Mouse (Mus musculus) lung, embryonic 16.5 days (tissue): ENCODE measurements at regions not wholly inside any gene's neighbourhood (a gene's known extent, or its start where the extent isn't known, plus 50 kb on each side); places are given as distances from the start of the nearest gene placed in this dataset.
A peak's percentile ranks its signal among the peaks of the same experiment; 100 is the strongest.

Experiments
- ATAC-seq: fragments of 200-750 bp; cut with Nextera tagmentation; 2 replicates; pipeline ENCODE4 v1.8.0; 2017; ENCODE audit warnings: low read depth, mild to moderate bottlenecking, moderate library complexity
- H3K27ac ChIP-seq: fragments of 300-500 bp; sonication (generic); 2 replicates; pipeline ENCODE4 v1.5.1; 2014; ENCODE audit warnings: mild to moderate bottlenecking, control low read depth, low read length
- H3K27me3 ChIP-seq: fragments of 300-500 bp; sonication (generic); 2 replicates; pipeline ENCODE4 v1.6.1; 2014; ENCODE audit warnings: low read depth, low read length, mixed read lengths; ENCODE audit not compliant: control insufficient read depth, insufficient read depth
- H3K36me3 ChIP-seq: fragments of 300-500 bp; sonication (generic); 2 replicates; pipeline ENCODE4 v1.6.1; 2014; ENCODE audit warnings: low read length; ENCODE audit not compliant: control insufficient read depth, insufficient read depth
- H3K4me1 ChIP-seq: fragments of 300-500 bp; sonication (generic); replicated peaks from 2 replicates; pipeline ENCODE4 v1.6.1; 2014; ENCODE audit warnings: low read length, mixed read lengths; ENCODE audit not compliant: control insufficient read depth, insufficient read depth
- H3K4me2 ChIP-seq: fragments of 300-500 bp; sonication (generic); 2 replicates; pipeline ENCODE4 v1.6.1; 2014; ENCODE audit warnings: low read depth, low read length, control low read depth
- H3K4me3 ChIP-seq: fragments of 300-500 bp; sonication (generic); 2 replicates; pipeline ENCODE4 v1.5.1; 2014; ENCODE audit warnings: mild to moderate bottlenecking, low read length, control low read depth
- H3K9ac ChIP-seq: fragments of 300-500 bp; sonication (generic); 2 replicates; pipeline ENCODE4 v1.6.1; 2014; ENCODE audit warnings: low read length, control low read depth
- H3K9me3 ChIP-seq: fragments of 300-500 bp; sonication (generic); 2 replicates; pipeline ENCODE4 v1.6.1; 2016; ENCODE audit warnings: low read length; ENCODE audit not compliant: control insufficient read depth
- WGBS: fragments of 180-500 bp; shearing (Covaris S2); extraction: QIAGEN DNeasy Blood & Tissue Kit; methylation state at CpG from one replicate; pipeline ENCODE4 v1.1.7; 2014; 5-methylcytosine and 5-hydroxymethylcytosine counted together

DNA sequence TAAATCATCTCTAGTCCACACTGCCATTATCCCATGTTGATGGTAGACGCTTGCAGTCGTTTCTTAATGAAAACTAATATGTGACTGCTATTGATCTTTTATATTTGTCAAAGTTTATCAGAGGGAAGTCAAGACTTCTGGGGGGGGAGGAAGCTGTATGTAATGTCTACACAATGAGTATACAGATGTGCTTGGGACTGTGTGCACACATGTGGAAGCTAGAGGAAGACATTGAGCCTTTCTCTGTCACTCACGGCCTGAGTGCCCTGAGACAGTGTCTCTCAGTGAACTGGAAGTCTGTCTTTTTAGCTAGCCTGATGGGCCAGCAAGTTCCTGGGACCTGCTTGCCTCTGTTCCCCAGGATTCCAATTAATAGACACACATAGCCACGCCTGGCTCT lies 366.7 kb upstream of the Gm26657 start:
- Histone ChIP-seq H3K9ac (no peak overlapping the region), H3K4me3 (no peak overlapping the region), H3K4me1 (peaks cover 8% of the 10 kb centered on the region; the same call in 1 of the 2 replicates), H3K4me2 (peak overlapping the region; percentile 6; the same call in 1 of the 2 replicates), H3K27ac (peak overlapping the region; percentile 15), H3K27me3 (no peaks in the 10 kb centered on the region), H3K9me3 (no peaks in the 10 kb centered on the region), H3K36me3 (no peaks in the 10 kb centered on the region)
- peak; percentile 68; the same call in 1 of the 2 replicates for ATAC-seq
- 49% methylated on average over 4 of the region's 4 CpGs for WGBS

DNA sequence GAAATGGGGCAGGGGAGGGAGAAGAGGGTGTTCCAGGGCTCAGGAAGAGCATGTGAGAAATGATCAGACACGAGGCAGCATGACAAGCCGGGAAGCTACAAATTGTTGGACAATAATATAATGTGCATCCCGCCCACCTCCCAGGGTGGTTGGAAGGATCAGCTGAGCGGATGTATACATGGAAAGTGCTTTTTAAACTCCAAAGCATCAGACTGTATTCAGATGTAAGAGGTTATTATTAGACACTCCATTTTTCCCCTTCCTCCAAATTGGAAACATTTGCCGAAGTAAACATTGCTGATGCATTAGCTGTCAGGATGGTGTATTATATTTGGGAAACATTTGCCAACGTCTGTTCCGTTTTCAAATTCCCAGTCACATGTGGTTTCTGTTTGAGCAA lies 367.2 kb upstream of the Gm26657 start:
- H3K4me3 ChIP-seq, result no peak overlapping the region
- peak; percentile 93 for ATAC-seq

DNA sequence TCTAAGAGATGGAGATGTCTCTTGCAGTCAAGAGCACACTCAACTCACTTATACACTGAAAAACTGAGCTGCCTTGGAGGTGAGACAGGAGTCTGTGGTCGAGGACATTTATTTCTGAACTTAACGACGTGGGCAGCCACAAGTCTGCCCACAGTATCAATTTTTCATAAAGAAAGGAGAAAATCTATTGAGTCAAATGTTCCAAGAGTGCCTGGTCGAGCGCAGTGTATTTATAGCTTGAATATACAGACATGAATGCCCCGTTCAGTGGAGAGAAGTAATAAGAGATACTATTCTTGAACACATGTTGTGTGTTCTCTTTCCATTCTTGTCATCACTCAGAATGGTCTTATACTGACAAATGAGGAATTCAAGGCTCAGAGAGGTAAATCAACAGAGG lies 375.3 kb upstream of the Gm26657 start:
- Histone ChIP-seq H3K4me2 (no peak overlapping the region), H3K4me1 (no peaks in the 10 kb centered on the region), H3K27me3 (no peaks in the 10 kb centered on the region), H3K4me3 (no peak overlapping the region), H3K9me3 (no peaks in the 10 kb centered on the region), H3K9ac (no peak overlapping the region), H3K36me3 (no peaks in the 10 kb centered on the region), H3K27ac (no peak overlapping the region)
- 73% methylated on average over 6 of the region's 6 CpGs for WGBS
- no peak for ATAC-seq

More for the DNA sequence above, 367.2 kb upstream of the Gm26657 start:
- no peak overlapping the region for H3K9ac ChIP-seq
- H3K27me3 ChIP-seq, result no peaks in the 10 kb centered on the region
- no peaks in the 10 kb centered on the region for H3K9me3 ChIP-seq
- peak overlapping the region; percentile 6; the same call in 1 of the 2 replicates for H3K4me2 ChIP-seq
- H3K27ac ChIP-seq, result peak overlapping the region; percentile 48
- H3K4me1 ChIP-seq, result peaks cover 8% of the 10 kb centered on the region; the same call in 1 of the 2 replicates
- WGBS, result 42% methylated on average over 7 of the region's 7 CpGs
- no peaks in the 10 kb centered on the region for H3K36me3 ChIP-seq

DNA sequence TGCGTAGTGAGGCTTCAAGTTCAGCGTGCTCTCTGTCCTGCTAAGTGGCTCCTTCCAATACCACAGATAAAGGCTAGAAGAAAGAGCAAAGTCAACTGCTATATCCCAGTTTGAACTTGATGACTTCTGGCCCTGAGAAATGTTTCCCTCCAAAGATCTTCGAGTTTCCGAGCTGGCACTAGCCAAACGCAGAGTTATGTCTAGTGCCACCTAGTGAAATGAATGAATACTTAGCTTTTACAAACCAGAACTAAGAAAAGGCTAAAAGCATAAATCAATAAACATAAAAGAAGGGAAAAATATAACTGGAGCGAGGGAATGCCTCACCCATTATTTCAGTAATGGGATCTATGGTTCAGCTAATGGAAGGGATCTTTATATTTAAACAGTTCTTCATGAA lies 377.7 kb upstream of the Gm26657 start:
- 34% methylated on average over 6 of the region's 6 CpGs for WGBS
- H3K27me3 ChIP-seq, result no peaks in the 10 kb centered on the region

DNA sequence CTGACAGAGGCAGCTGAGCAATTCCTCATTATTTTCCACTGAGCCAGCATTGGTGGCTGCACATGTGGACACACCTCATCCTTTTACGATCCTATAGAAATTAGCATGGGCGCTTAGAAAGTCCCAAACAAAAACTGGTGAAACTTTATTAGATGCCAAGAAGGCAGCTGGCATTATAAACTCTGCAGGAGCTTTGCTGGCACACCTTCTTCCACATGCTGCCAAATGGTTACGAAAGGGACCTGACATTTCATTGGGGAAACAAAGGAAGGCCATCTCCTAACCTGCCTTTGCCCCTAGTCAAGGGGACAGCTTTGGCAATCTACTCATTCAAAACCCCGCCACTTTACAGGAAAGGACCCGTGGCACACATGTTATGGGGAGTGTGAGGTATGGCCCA lies 390.7 kb upstream of the Gm26657 start:
- no peaks in the 10 kb centered on the region for H3K36me3 ChIP-seq
- H3K27me3 ChIP-seq, result no peaks in the 10 kb centered on the region
- no peaks in the 10 kb centered on the region for H3K9me3 ChIP-seq
- no peak overlapping the region for H3K4me3 ChIP-seq
- H3K27ac ChIP-seq, result no peak overlapping the region
- WGBS, result 85% methylated on average over 5 of the region's 5 CpGs
- H3K9ac ChIP-seq, result no peak overlapping the region
- no peak overlapping the region for H3K4me2 ChIP-seq
- ATAC-seq, result no peak
- H3K4me1 ChIP-seq, result no peaks in the 10 kb centered on the region

More for the DNA sequence above, 377.7 kb upstream of the Gm26657 start:
- Histone ChIP-seq H3K27ac (no peak overlapping the region), H3K4me3 (no peak overlapping the region), H3K4me2 (no peak overlapping the region), H3K36me3 (no peaks in the 10 kb centered on the region), H3K9me3 (no peaks in the 10 kb centered on the region), H3K4me1 (no peaks in the 10 kb centered on the region), H3K9ac (no peak overlapping the region)
- no peak for ATAC-seq

DNA sequence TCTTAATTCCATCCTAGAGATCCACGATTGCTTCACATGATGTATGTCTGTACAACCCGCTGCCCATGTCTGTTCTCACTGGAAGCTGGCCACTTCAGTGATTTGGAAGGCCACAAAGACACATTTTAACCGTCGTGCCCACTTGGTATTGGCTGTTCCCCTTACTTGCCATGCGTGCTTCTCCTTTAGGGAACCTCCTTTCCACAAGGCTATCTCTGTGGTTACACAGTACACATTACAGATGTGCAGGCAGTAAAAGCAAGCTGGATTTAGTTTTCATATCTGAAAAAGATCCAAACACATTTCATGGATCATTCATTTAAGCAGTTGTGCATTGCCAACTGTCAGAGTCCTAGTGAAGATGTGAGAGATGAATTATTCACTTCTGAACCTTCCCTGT lies 414.7 kb upstream of the Gm26657 start:
- Histone ChIP-seq H3K9me3 (no peaks in the 10 kb centered on the region), H3K4me3 (no peak overlapping the region), H3K27me3 (no peaks in the 10 kb centered on the region), H3K27ac (no peak overlapping the region), H3K4me1 (no peaks in the 10 kb centered on the region), H3K9ac (no peak overlapping the region), H3K4me2 (no peak overlapping the region), H3K36me3 (no peaks in the 10 kb centered on the region)
- no peak for ATAC-seq
- WGBS, result 67% methylated on average over 5 of the region's 5 CpGs

DNA sequence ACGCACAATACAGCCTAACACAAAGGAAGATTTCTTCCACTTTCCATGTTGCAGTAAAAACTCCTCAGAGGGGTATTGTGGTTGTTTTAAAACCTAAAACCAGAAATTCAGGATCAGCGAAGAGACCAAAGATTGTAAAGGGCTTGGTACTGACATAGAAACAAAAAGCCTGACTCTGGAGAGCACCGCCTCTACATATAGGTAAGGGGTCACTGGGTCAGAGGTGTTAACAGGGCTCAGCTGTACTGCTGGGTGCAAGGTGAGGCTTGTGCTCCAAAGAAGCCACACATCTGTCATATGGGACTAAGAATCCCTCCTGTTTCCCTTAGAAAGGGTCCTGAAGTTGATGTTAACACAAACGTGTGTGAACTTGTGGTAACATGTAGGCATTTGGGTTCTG lies 420.7 kb upstream of the Gm26657 start:
- Histone ChIP-seq H3K9ac (no peak overlapping the region), H3K4me3 (no peak overlapping the region), H3K9me3 (no peaks in the 10 kb centered on the region), H3K36me3 (no peaks in the 10 kb centered on the region), H3K27ac (no peak overlapping the region), H3K4me1 (no peaks in the 10 kb centered on the region), H3K4me2 (no peak overlapping the region), H3K27me3 (no peaks in the 10 kb centered on the region)
- WGBS, result 75% methylated on average over 4 of the region's 4 CpGs
- no peak for ATAC-seq

DNA sequence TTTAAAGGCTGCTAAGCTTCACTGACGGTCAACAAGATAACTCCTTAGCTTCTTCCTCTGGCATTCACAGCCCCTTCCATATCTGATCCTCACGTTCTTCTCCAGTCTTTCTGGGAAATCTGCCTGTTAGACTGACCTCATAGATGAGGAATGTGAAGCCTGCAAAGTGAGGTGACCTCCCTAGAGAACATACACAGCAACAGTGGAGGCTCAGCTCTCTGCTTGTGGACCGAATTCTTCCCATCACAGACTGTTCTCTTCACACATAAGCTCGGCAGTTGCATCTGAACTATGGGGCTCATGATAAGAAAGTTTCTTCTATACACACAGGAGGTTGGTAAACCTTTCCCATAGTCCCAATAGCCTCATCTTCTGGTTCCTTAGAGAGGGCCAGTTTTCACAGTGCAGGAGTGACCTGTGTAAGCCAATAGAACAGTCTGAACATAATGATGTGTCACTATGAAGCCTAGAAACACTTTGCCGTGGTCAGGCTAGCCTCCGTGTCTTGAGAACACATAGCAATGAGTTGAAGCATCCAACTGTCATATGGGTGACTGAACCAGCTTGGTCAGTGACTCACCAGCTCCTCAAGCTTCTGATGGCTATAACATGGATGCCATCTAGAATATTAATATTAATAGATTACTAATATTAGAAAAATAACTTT lies 434.1 kb upstream of the Gm26657 start:
- Histone ChIP-seq H3K4me1 (no peaks in the 10 kb centered on the region), H3K4me2 (no peak overlapping the region), H3K9ac (no peak overlapping the region), H3K4me3 (no peak overlapping the region), H3K27ac (no peak overlapping the region), H3K27me3 (no peaks in the 10 kb centered on the region), H3K9me3 (no peaks in the 10 kb centered on the region), H3K36me3 (no peaks in the 10 kb centered on the region)
- WGBS, result 36% methylated on average over 6 of the region's 6 CpGs
- ATAC-seq, result 0 out of 2 replicates have a peak, but pooled peaks have one; percentile 49

DNA sequence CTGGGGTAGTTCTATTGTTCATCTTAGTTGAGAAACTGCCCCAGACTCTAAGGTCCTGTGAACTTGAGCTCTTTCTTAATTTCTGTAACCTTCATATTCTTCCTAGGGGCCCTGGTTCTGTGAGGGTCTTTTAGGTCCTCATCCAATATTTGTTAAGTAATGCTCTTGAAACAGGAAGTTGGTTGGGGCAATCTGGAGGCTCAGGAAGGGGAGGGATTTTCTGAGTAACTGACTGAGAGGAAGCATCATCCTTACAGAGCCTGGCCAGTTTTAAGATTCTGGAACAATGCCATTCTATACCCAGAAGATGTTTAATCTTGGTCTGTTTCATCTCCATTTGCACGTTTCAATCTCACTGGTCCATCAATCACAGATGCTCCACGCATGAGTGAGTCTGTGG lies 435.6 kb upstream of the Gm26657 start:
- no peaks in the 10 kb centered on the region for H3K27me3 ChIP-seq
- 24% methylated on average over 2 of the region's 2 CpGs for WGBS
- no peak for ATAC-seq
- H3K4me2 ChIP-seq, result no peak overlapping the region
- no peaks in the 10 kb centered on the region for H3K9me3 ChIP-seq
- H3K9ac ChIP-seq, result no peak overlapping the region
- no peak overlapping the region for H3K4me3 ChIP-seq
- H3K27ac ChIP-seq, result no peak overlapping the region
- H3K36me3 ChIP-seq, result no peaks in the 10 kb centered on the region
- H3K4me1 ChIP-seq, result no peaks in the 10 kb centered on the region
